In the genomic region with DNA sequence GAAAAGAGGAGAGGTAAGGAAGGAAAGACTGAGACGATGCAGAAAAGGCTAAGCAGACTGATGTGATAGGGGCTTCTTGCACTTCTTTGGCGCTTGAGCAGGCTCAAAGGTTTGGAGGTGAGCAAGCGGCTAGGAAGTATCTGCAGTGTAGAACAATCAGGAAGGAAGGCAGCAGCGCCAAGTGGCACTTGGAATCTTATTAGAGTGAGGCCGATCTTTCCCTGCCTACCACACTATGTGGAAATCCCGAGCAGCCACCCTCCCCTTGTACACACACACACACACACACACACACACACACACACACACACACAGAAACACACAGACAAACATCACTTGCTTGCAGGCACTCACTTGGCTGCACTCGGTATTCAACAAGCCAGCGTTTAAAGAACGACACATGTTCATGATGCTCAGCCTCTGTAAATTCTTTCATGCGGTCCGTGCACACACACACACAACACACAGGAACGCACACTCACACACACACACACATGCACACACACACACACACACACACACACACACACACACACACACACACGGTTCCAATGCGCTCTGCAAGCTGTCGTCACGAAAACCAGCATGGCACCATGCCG, we compare ENCODE assay signal across 8 mouse cellular contexts. TPM values are rescaled to one million over a fixed set of nuclear protein-coding genes. Genes with fewer than 3 reads are reported as not detected.
DNase-seq lines count a peak whose midpoint lies in the region; ATAC-seq lines count a peak whose summit lies in the region.

No protein-coding gene starts in this region.

- peaks cover 26% of the 10 kb centered on the region for H3K27me3 ChIP-seq in intestine, embryonic 14.5 days (replicated peaks; ENCODE audit: control insufficient read depth, insufficient read depth, low read length)
- peaks cover 35% of the 10 kb centered on the region for H3K27me3 ChIP-seq in neural tube, embryonic 13.5 days

- ATAC-seq in intestine, embryonic 14.5 days (replicated peaks; ENCODE audit: low FRiP score, low TSS enrichment, low read depth), result no peak
- no peak for ATAC-seq in neural tube, embryonic 13.5 days (ENCODE audit: low read depth)

- H3K4me2 ChIP-seq in intestine, embryonic 14.5 days (ENCODE audit: low read length), result peak overlapping the region; percentile 95
- peak overlapping the region; percentile 92 for H3K4me2 ChIP-seq in neural tube, embryonic 13.5 days

- H3K27ac ChIP-seq in intestine, embryonic 14.5 days (ENCODE audit: low read depth), result no peak overlapping the region
- 0 out of 2 replicates have a peak overlapping the region, but pooled peaks have one; percentile 88 for H3K27ac ChIP-seq in neural tube, embryonic 13.5 days (replicated peaks)

- 8% methylated on average over 16 of the region's 17 CpGs for WGBS in intestine, embryonic 14.5 days
- WGBS in neural tube, embryonic 13.5 days, result 5% methylated on average over 17 of the region's 17 CpGs

- peak; percentile 35 for DNase-seq in cerebellum, adult 11 months
- no peak for DNase-seq in cerebellum, postnatal 4 days (ENCODE audit: low spot score in 2 of 2)
- peak; percentile 13 for DNase-seq in right cerebral cortex, postnatal 14 days
- no peak for DNase-seq in right cerebral cortex, postnatal 25 days
- DNase-seq in intestine, embryonic 14.5 days (ENCODE audit: low spot score), result no peak
- no peak for DNase-seq in B cell, adult 2 months
- no peak for DNase-seq in urinary bladder, adult 18-20 months (ENCODE audit: low spot score in 2 of 2)

- H3K4me3 ChIP-seq in intestine, embryonic 14.5 days (ENCODE audit: low read depth, low read length), result peak overlapping the region; percentile 58
- peak overlapping the region; percentile 77 for H3K4me3 ChIP-seq in neural tube, embryonic 13.5 days

- no peak overlapping the region for H3K9ac ChIP-seq in intestine, embryonic 14.5 days (ENCODE audit: low read length)
- H3K9ac ChIP-seq in neural tube, embryonic 13.5 days, result peak overlapping the region; percentile 91

- H3K36me3 ChIP-seq in intestine, embryonic 14.5 days (ENCODE audit: control insufficient read depth, insufficient read depth, low read length), result no peaks in the 10 kb centered on the region
- no peaks in the 10 kb centered on the region for H3K36me3 ChIP-seq in neural tube, embryonic 13.5 days

- H3K4me1 ChIP-seq in intestine, embryonic 14.5 days (replicated peaks; ENCODE audit: control insufficient read depth, insufficient read depth, low read length), result no peaks in the 10 kb centered on the region
- peaks cover 15% of the 10 kb centered on the region for H3K4me1 ChIP-seq in neural tube, embryonic 13.5 days (replicated peaks)

- H3K9me3 ChIP-seq in intestine, embryonic 14.5 days (ENCODE audit: control insufficient read depth, low read length), result no peaks in the 10 kb centered on the region
- no peaks in the 10 kb centered on the region for H3K9me3 ChIP-seq in neural tube, embryonic 13.5 days

RNA-seq across cellular contexts. Expression of a gene that starts 1.4 kb away (rescaled TPM):
- polyA plus RNA-seq in intestine, embryonic 14.5 days (2014; fragmentation: Nextera tagmentation; extraction: Ambion mirVana), result 1.8 and 2.4 TPM in 2 replicates
- 1.6 and 1.9 TPM in 2 replicates for polyA plus RNA-seq in neural tube, embryonic 13.5 days (2015; fragmentation: Nextera tagmentation; extraction: Ambion mirVana)

Comparison
In these comparisons a context has a peak if more than half of its experiments do, and no peak if none do; other contexts are left out.
1. DNase-seq: peak in cerebellum, adult 11 months (single experiment) and right cerebral cortex, postnatal 14 days (single experiment); none in cerebellum, postnatal 4 days (0 of 2), right cerebral cortex, postnatal 25 days (single experiment), intestine, embryonic 14.5 days (single experiment), B cell, adult 2 months (0 of 2) and urinary bladder, adult 18-20 months (0 of 2).